Mouse (Mus musculus) small intestine, adult 2 months (tissue): ENCODE measurements at regions not wholly inside any gene's neighbourhood (a gene's known extent, or its start where the extent isn't known, plus 50 kb on each side); places are given as distances from the start of the nearest gene placed in this dataset.

Source experiments
- H3K27ac ChIP-seq: fragments of 200-500 bp; 2 replicates; pipeline ENCODE4 v1.5.1; 2012; ENCODE audit warnings: low read depth, low read length, control low read depth, inconsistent platforms; ENCODE audit not compliant: insufficient read depth
- H3K27me3 ChIP-seq: fragments of 200-500 bp; 2 replicates; pipeline ENCODE4 v1.6.1; 2012; ENCODE audit warnings: mild to moderate bottlenecking, moderate library complexity, low read length, inconsistent platforms; ENCODE audit not compliant: control insufficient read depth, insufficient read depth
- H3K36me3 ChIP-seq: fragments of 200-500 bp; 2 replicates; pipeline ENCODE4 v1.6.1; 2012; ENCODE audit warnings: mild to moderate bottlenecking, low read length, control low read depth, inconsistent platforms; ENCODE audit not compliant: control insufficient read depth, insufficient read depth
- H3K4me1 ChIP-seq: fragments of 200-500 bp; 2 replicates; pipeline ENCODE4 v1.6.1; 2012; ENCODE audit warnings: low read length, inconsistent platforms, mixed read lengths; ENCODE audit not compliant: control insufficient read depth, insufficient read depth, insufficient read length
- H3K4me3 ChIP-seq: fragments of 200-500 bp; 2 replicates; pipeline ENCODE4 v1.5.1; 2012; ENCODE audit warnings: low read depth, mild to moderate bottlenecking, control low read depth, inconsistent platforms, low read length, moderate library complexity
- CTCF ChIP-seq: fragments of 200-500 bp; IDR thresholded peaks from 2 replicates; pipeline ENCODE4 v1.5.1; 2012; ENCODE audit warnings: low read depth, mild to moderate bottlenecking, control low read depth, inconsistent platforms, low read length, moderate library complexity, mixed read lengths; ENCODE audit not compliant: insufficient replicate concordance, insufficient read length; ENCODE audit errors: extremely low read depth
- POLR2A ChIP-seq: fragments of 200-500 bp; IDR thresholded peaks from 2 replicates; pipeline ENCODE4 v1.6.1; 2012; ENCODE audit warnings: low read depth, mild to moderate bottlenecking, control low read depth, inconsistent platforms, low read length, moderate library complexity
- WGBS: fragments of 180-500 bp; shearing (Covaris S2); methylation state at CpG from one replicate; pipeline ENCODE4 v1.1.7; 2018; 5-methylcytosine and 5-hydroxymethylcytosine counted together

GRCm38 (mm10) chr16:93392024-93392675 is 211.7 kb downstream of the Setd4 start:
- no peak for TF ChIP-seq CTCF
- TF ChIP-seq POLR2A, result no peak
- 17% methylated on average over 16 of the region's 16 CpGs for WGBS
- no peak overlapping the region for H3K27ac ChIP-seq

DNA sequence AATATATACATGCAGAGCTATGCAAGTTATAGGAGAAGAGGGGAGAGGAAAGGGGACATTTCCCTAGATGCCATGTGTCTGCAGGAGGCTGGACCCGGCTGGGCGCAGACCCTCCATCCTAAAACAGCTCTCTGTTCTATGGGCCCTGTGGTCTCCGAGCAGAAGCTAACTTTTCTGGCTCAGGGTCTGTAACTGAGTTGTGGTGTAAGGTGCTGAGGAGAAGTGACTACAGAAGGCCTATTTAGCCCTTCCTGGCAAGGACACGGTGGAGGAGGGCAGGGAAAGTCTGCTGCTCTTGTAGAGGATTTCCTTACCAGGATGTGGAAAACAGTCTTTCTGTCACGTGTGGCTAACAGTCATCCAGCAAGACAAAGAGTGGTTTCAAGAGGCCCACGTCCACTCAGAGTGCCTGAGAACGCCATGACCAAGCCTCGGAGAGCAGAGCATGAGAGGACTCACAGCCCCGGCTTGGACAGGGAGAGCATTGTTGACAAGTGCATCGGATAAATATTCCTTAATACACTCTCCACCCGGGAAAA is 216.2 kb downstream of the Setd4 start:
- WGBS, result 81% methylated on average over 11 of the region's 11 CpGs
- Histone ChIP-seq H3K27ac (no peak overlapping the region), H3K36me3 (no peaks in the 10 kb centered on the region), H3K4me3 (no peak overlapping the region), H3K4me1 (peaks cover 3% of the 10 kb centered on the region; the same call in 1 of the 2 replicates), H3K27me3 (no peaks in the 10 kb centered on the region)
- TF ChIP-seq POLR2A (no peak), CTCF (no peak)

More at GRCm38 (mm10) chr16:93392024-93392675, 211.7 kb downstream of the Setd4 start:
- H3K4me1 ChIP-seq, result peaks cover 3% of the 10 kb centered on the region; the same call in 1 of the 2 replicates
- H3K36me3 ChIP-seq, result no peaks in the 10 kb centered on the region
- H3K4me3 ChIP-seq, result no peak overlapping the region
- no peaks in the 10 kb centered on the region for H3K27me3 ChIP-seq

- TF ChIP-seq POLR2A (no peak), CTCF (no peak)
- Histone ChIP-seq H3K27ac (no peak overlapping the region), H3K4me1 (no peaks in the 10 kb centered on the region), H3K4me3 (no peak overlapping the region), H3K27me3 (no peaks in the 10 kb centered on the region), H3K36me3 (no peaks in the 10 kb centered on the region)
- 60% methylated on average over 8 of the region's 8 CpGs for WGBS
Observed at GRCm38 (mm10) chr16:93384039-93384537, 219.8 kb downstream of the Setd4 start.

DNA sequence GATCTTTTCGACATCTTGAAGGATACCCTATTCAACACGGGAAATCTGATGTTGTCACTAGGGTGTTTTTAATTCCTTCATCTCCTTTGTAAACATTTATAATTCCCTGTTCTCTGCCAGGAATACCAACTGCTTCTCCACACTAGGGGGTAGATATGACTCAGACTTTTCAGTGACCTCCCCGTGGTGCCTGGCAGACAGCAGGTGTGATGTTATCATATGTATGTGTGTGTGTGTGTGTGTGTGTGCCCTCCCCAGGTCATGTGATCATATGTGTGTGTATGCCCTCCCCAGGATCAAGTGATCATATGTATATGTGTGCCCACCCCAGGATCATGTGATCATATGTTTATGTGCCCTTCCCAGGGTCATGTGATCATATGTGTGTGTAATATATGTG is 220.9 kb downstream of the Setd4 start:
- Histone ChIP-seq H3K4me1 (no peaks in the 10 kb centered on the region), H3K27ac (no peak overlapping the region), H3K36me3 (no peaks in the 10 kb centered on the region), H3K27me3 (no peaks in the 10 kb centered on the region), H3K4me3 (no peak overlapping the region)
- TF ChIP-seq POLR2A (no peak), CTCF (no peak)
- 56% methylated on average over 3 of the region's 3 CpGs for WGBS

GRCm38 (mm10) chr16:93380717-93381671 is 222.9 kb downstream of the Setd4 start:
- H3K27me3 ChIP-seq, result no peaks in the 10 kb centered on the region
- TF ChIP-seq CTCF (no peak), POLR2A (no peak)
- H3K4me3 ChIP-seq, result no peak overlapping the region
- H3K4me1 ChIP-seq, result no peaks in the 10 kb centered on the region
- no peaks in the 10 kb centered on the region for H3K36me3 ChIP-seq
- 84% methylated on average over 13 of the region's 13 CpGs for WGBS
- no peak overlapping the region for H3K27ac ChIP-seq

- H3K36me3 ChIP-seq, result no peaks in the 10 kb centered on the region
- no peaks in the 10 kb centered on the region for H3K27me3 ChIP-seq
- H3K27ac ChIP-seq, result no peak overlapping the region
- WGBS, result 61% methylated on average over 4 of the region's 4 CpGs
- no peak for TF ChIP-seq POLR2A
- TF ChIP-seq CTCF, result no peak
- no peak overlapping the region for H3K4me3 ChIP-seq
- 0 out of 2 replicates have a peak, but pooled peaks cover 2% of the 10 kb centered on the region for H3K4me1 ChIP-seq
Observed at GRCm38 (mm10) chr16:93380117-93380516, 223.7 kb downstream of the Setd4 start.

DNA sequence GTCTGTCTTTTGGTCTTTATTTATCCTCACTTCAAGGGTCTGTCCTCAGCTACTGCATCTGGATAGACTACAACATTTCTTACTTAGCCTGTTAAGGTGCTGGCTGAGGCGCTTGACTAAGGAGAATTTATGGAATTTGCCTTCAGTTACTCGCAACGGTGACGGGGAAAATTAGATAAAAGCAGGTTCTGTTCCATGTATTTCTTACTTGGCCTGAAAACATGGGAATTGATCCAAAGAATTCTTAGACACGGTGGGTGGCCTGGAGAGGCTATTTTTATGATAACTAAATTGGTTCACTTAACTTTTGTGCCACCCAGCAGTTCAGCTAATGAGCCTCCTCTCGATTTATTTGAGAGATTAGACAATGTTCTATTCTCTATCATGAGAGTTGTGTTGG is 224.3 kb downstream of the Setd4 start:
- 70% methylated on average over 6 of the region's 6 CpGs for WGBS
- Histone ChIP-seq H3K4me1 (0 out of 2 replicates have a peak, but pooled peaks cover 2% of the 10 kb centered on the region), H3K27ac (no peak overlapping the region), H3K36me3 (no peaks in the 10 kb centered on the region), H3K27me3 (no peaks in the 10 kb centered on the region), H3K4me3 (no peak overlapping the region)
- TF ChIP-seq CTCF, result no peak
- TF ChIP-seq POLR2A, result no peak
